Mouse (Mus musculus) lung, embryonic 16.5 days (tissue): Measurements from ENCODE around the gene Tmem199. TPM values are rescaled to one million over a fixed set of nuclear protein-coding genes. Genes with fewer than 3 reads are reported as not detected.

Experiments
- ATAC-seq: fragments of 200-750 bp; cut with Nextera tagmentation; 2 replicates; pipeline ENCODE4 v1.8.0; 2017; ENCODE audit warnings: low read depth, mild to moderate bottlenecking, moderate library complexity
- H3K27ac ChIP-seq: fragments of 300-500 bp; sonication (generic); 2 replicates; pipeline ENCODE4 v1.5.1; 2014; ENCODE audit warnings: mild to moderate bottlenecking, control low read depth, low read length
- H3K27me3 ChIP-seq: fragments of 300-500 bp; sonication (generic); 2 replicates; pipeline ENCODE4 v1.6.1; 2014; ENCODE audit warnings: low read depth, low read length, mixed read lengths; ENCODE audit not compliant: control insufficient read depth, insufficient read depth
- H3K36me3 ChIP-seq: fragments of 300-500 bp; sonication (generic); 2 replicates; pipeline ENCODE4 v1.6.1; 2014; ENCODE audit warnings: low read length; ENCODE audit not compliant: control insufficient read depth, insufficient read depth
- H3K4me1 ChIP-seq: fragments of 300-500 bp; sonication (generic); replicated peaks from 2 replicates; pipeline ENCODE4 v1.6.1; 2014; ENCODE audit warnings: low read length, mixed read lengths; ENCODE audit not compliant: control insufficient read depth, insufficient read depth
- H3K4me2 ChIP-seq: fragments of 300-500 bp; sonication (generic); 2 replicates; pipeline ENCODE4 v1.6.1; 2014; ENCODE audit warnings: low read depth, low read length, control low read depth
- H3K4me3 ChIP-seq: fragments of 300-500 bp; sonication (generic); 2 replicates; pipeline ENCODE4 v1.5.1; 2014; ENCODE audit warnings: mild to moderate bottlenecking, low read length, control low read depth
- H3K9ac ChIP-seq: fragments of 300-500 bp; sonication (generic); 2 replicates; pipeline ENCODE4 v1.6.1; 2014; ENCODE audit warnings: low read length, control low read depth
- H3K9me3 ChIP-seq: fragments of 300-500 bp; sonication (generic); 2 replicates; pipeline ENCODE4 v1.6.1; 2016; ENCODE audit warnings: low read length; ENCODE audit not compliant: control insufficient read depth
- WGBS: fragments of 180-500 bp; shearing (Covaris S2); extraction: QIAGEN DNeasy Blood & Tissue Kit; methylation state at CpG from one replicate; pipeline ENCODE4 v1.1.7; 2014; 5-methylcytosine and 5-hydroxymethylcytosine counted together
- polyA plus RNA-seq: library from polyadenylated mRNA; unstranded; fragments of >200 nt; fragmentation: Nextera tagmentation; extraction: Ambion mirVana; gene quantifications from 2 replicates; pipeline ENCODE4 v1.2.1, GENCODE M21; 2015

The Tmem199 gene
- polyA plus RNA-seq, 1 experiment from 2014 or later = 44.9 TPM

GRCm38 (mm10) chr11:78499004-78499403, 13.0 kb downstream of the Tmem199 start, which contains the start of gene Vtn:
TSS of gene Vtn (plus strand) at chr11:78499091.
- WGBS = 29% methylated on average over 7 of the region's 7 CpGs
- Histone ChIP-seq H3K36me3 (no peaks in the 10 kb centered on the region), H3K4me2 (peak within 1 kb of the TSS; percentile 99), H3K27ac (no peak within 1 kb of the TSS), H3K9ac (no peak within 1 kb of the TSS), H3K27me3 (peaks cover 48% of the 10 kb centered on the region), H3K9me3 (no peaks in the 10 kb centered on the region), H3K4me1 (peaks cover 8% of the 10 kb centered on the region), H3K4me3 (peak within 1 kb of the TSS; percentile 56)
- no peak for ATAC-seq

- peaks cover 48% of the 10 kb centered on the region for H3K27me3 ChIP-seq
- no peaks in the 10 kb centered on the region for H3K36me3 ChIP-seq
- H3K4me1 ChIP-seq = peaks cover 8% of the 10 kb centered on the region
- peak within 1 kb of the TSS; percentile 99 for H3K4me2 ChIP-seq
- H3K4me3 ChIP-seq = peak within 1 kb of the TSS; percentile 56
- H3K9ac ChIP-seq = 0 out of 2 replicates have a peak within 1 kb of the TSS, but pooled peaks have one; percentile 11
- ATAC-seq = peak; percentile 99
- H3K27ac ChIP-seq = no peak within 1 kb of the TSS
- H3K9me3 ChIP-seq = no peaks in the 10 kb centered on the region
- 3% methylated on average over 36 of the region's 36 CpGs for WGBS
These were observed 14.1 kb downstream of the Tmem199 start, which contains the start of gene Sarm1 for GRCm38 (mm10) chr11:78497544-78498522. TSS of gene Sarm1 (minus strand) at chr11:78497754.

- Histone ChIP-seq H3K36me3 (no peaks in the 10 kb centered on the region), H3K27ac (no peak overlapping the region), H3K9me3 (no peaks in the 10 kb centered on the region), H3K4me2 (peak overlapping the region; percentile 99), H3K4me1 (peaks cover 8% of the 10 kb centered on the region), H3K27me3 (peaks cover 48% of the 10 kb centered on the region), H3K4me3 (peak overlapping the region; percentile 56), H3K9ac (0 out of 2 replicates have a peak overlapping the region, but pooled peaks have one; percentile 11)
- peak; percentile 21; the same call in 1 of the 2 replicates for ATAC-seq
- under 1% methylated on average over 44 of the region's 44 CpGs for WGBS
These were observed 14.9 kb downstream of the Tmem199 start for GRCm38 (mm10) chr11:78497071-78497541.

GRCm38 (mm10) chr11:78495904-78496303, 16.1 kb downstream of the Tmem199 start:
- no peak overlapping the region for H3K27ac ChIP-seq
- H3K4me3 ChIP-seq = no peak overlapping the region
- H3K4me2 ChIP-seq = no peak overlapping the region
- H3K4me1 ChIP-seq = peaks cover 8% of the 10 kb centered on the region
- H3K9ac ChIP-seq = no peak overlapping the region
- WGBS = 4% methylated on average over 6 of the region's 6 CpGs
- H3K27me3 ChIP-seq = peaks cover 51% of the 10 kb centered on the region
- H3K36me3 ChIP-seq = no peaks in the 10 kb centered on the region
- no peaks in the 10 kb centered on the region for H3K9me3 ChIP-seq
- ATAC-seq = no peak

- WGBS = 10% methylated on average over 47 of the region's 48 CpGs
- no peak; the same call in 1 of the 2 replicates for ATAC-seq
These were observed 21.2 kb downstream of the Tmem199 start for GRCm38 (mm10) chr11:78490781-78491241.

GRCm38 (mm10) chr11:78488168-78488567, 23.8 kb downstream of the Tmem199 start:
- 2% methylated on average over 8 of the region's 8 CpGs for WGBS
- Histone ChIP-seq H3K27ac (no peak overlapping the region), H3K9ac (no peak overlapping the region), H3K9me3 (no peaks in the 10 kb centered on the region), H3K4me2 (no peak overlapping the region), H3K4me1 (no peaks in the 10 kb centered on the region), H3K36me3 (no peaks in the 10 kb centered on the region), H3K4me3 (no peak overlapping the region), H3K27me3 (peaks cover 54% of the 10 kb centered on the region)
- ATAC-seq = peak; percentile 26; the same call in 1 of the 2 replicates

More at GRCm38 (mm10) chr11:78490781-78491241, 21.2 kb downstream of the Tmem199 start:
- Histone ChIP-seq H3K4me3 (peak overlapping the region; percentile 30), H3K9me3 (no peaks in the 10 kb centered on the region), H3K4me1 (no peaks in the 10 kb centered on the region), H3K4me2 (peak overlapping the region; percentile 40), H3K9ac (no peak overlapping the region), H3K36me3 (no peaks in the 10 kb centered on the region), H3K27me3 (peaks cover 61% of the 10 kb centered on the region), H3K27ac (no peak overlapping the region)

DNA sequence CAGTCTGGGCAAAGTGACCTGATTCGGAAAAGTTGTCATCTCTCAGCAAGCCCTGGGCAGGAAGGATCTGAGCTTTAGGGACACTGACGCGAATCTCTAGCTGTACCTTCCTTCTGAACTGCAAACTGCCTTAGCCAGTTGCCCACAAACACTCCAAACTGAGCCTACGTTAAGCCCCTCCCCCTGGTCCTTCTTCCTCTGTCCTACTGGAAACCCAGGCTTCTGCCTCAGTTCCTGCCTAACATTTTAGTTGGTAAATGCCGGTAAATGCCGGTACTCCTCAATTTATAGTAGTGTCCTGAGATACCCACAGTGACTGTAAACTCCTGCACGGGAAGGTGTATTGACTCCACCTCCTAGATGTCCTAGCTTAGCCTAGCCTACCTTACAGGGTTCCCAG, 28.3 kb downstream of the Tmem199 start:
- ATAC-seq = no peak
- 38% methylated on average over 7 of the region's 7 CpGs for WGBS
- no peaks in the 10 kb centered on the region for H3K36me3 ChIP-seq
- peaks cover 24% of the 10 kb centered on the region for H3K27me3 ChIP-seq
- no peak overlapping the region for H3K9ac ChIP-seq
- H3K27ac ChIP-seq = no peak overlapping the region
- H3K4me2 ChIP-seq = no peak overlapping the region
- H3K4me1 ChIP-seq = no peaks in the 10 kb centered on the region
- H3K9me3 ChIP-seq = no peaks in the 10 kb centered on the region
- H3K4me3 ChIP-seq = no peak overlapping the region

GRCm38 (mm10) chr11:78475289-78475688, 36.7 kb downstream of the Tmem199 start:
- Histone ChIP-seq H3K4me2 (no peak overlapping the region), H3K36me3 (no peaks in the 10 kb centered on the region), H3K4me3 (no peak overlapping the region), H3K9me3 (no peaks in the 10 kb centered on the region), H3K27ac (no peak overlapping the region), H3K27me3 (no peaks in the 10 kb centered on the region), H3K4me1 (no peaks in the 10 kb centered on the region), H3K9ac (no peak overlapping the region)
- 70% methylated on average over 3 of the region's 3 CpGs for WGBS
- ATAC-seq = no peak
